Mouse (Mus musculus) bone marrow, adult 2 months (tissue): ENCODE results near the gene Lgmn.

ENCODE experiments used
- CTCF ChIP-seq: fragments of 200-500 bp; IDR thresholded peaks from 2 replicates; pipeline ENCODE4 v1.5.1; 2011; ENCODE audit warnings: low read length, control low read depth; ENCODE audit not compliant: control insufficient read depth, insufficient read depth
- POLR2A ChIP-seq: fragments of 200-500 bp; IDR thresholded peaks from 2 replicates; pipeline ENCODE4 v1.6.1; 2011; ENCODE audit warnings: low read depth, mild to moderate bottlenecking, control low read depth, low read length, borderline replicate concordance; ENCODE audit not compliant: control insufficient read depth

GRCm38 (mm10) chr12:102391109-102391508 is 48.5 kb downstream of the Lgmn start:
- no peak for TF ChIP-seq CTCF
- no peak for TF ChIP-seq POLR2A
